Mouse (Mus musculus): ENCODE data around the gene Tnfsf11. TPM values are rescaled to one million over a fixed set of nuclear protein-coding genes. Genes with fewer than 3 reads are reported as not detected.

The Tnfsf11 gene
- total RNA-seq (2015) (0.25 TPM in 1 of 2 replicates, not detected in the other), total RNA-seq (2017) (0.26 and 0.49 TPM in 2 replicates)

GRCm38 (mm10) chr14:78307286-78308237, at the start of gene Tnfsf11:
Tnfsf11 (minus strand) TSS chr14:78308043.
- peak; percentile 12; the same call in 1 of the 2 replicates for ATAC-seq (ENCODE audit: poor library complexity, severe bottlenecking)

- 0 out of 2 replicates have a peak, but pooled peaks have one; percentile 24 for ATAC-seq (ENCODE audit: poor library complexity, severe bottlenecking)
These were observed 48.9 kb upstream of the Tnfsf11 start for GRCm38 (mm10) chr14:78356764-78357163.

- no peak for ATAC-seq (ENCODE audit: poor library complexity, severe bottlenecking)
These were observed 47.5 kb upstream of the Tnfsf11 start for GRCm38 (mm10) chr14:78355381-78355780.

GRCm38 (mm10) chr14:78352865-78353264, 45.0 kb upstream of the Tnfsf11 start:
- ATAC-seq (ENCODE audit: poor library complexity, severe bottlenecking), result peak; percentile 68

GRCm38 (mm10) chr14:78351544-78351943, 43.7 kb upstream of the Tnfsf11 start:
- ATAC-seq (ENCODE audit: poor library complexity, severe bottlenecking), result no peak

- no peak for ATAC-seq (ENCODE audit: poor library complexity, severe bottlenecking)
These were observed 39.9 kb upstream of the Tnfsf11 start for GRCm38 (mm10) chr14:78347715-78348114.

GRCm38 (mm10) chr14:78343007-78343406, 35.2 kb upstream of the Tnfsf11 start:
- no peak for ATAC-seq (ENCODE audit: poor library complexity, severe bottlenecking)

GRCm38 (mm10) chr14:78342146-78342545, 34.3 kb upstream of the Tnfsf11 start:
- ATAC-seq (ENCODE audit: poor library complexity, severe bottlenecking), result no peak

- no peak for ATAC-seq (ENCODE audit: poor library complexity, severe bottlenecking)
These were observed 25.5 kb upstream of the Tnfsf11 start for GRCm38 (mm10) chr14:78333341-78333740.

- no peak for ATAC-seq (ENCODE audit: poor library complexity, severe bottlenecking)
These were observed 23.5 kb upstream of the Tnfsf11 start for GRCm38 (mm10) chr14:78331368-78331767.

- ATAC-seq (ENCODE audit: poor library complexity, severe bottlenecking), result peak; percentile 93
These were observed 22.9 kb upstream of the Tnfsf11 start for GRCm38 (mm10) chr14:78330576-78331300.

- no peak for ATAC-seq (ENCODE audit: poor library complexity, severe bottlenecking)
These were observed 22.1 kb upstream of the Tnfsf11 start for GRCm38 (mm10) chr14:78329765-78330451.

- ATAC-seq (ENCODE audit: poor library complexity, severe bottlenecking), result no peak
These were observed 15.5 kb upstream of the Tnfsf11 start for GRCm38 (mm10) chr14:78323356-78323755.

- ATAC-seq (ENCODE audit: poor library complexity, severe bottlenecking), result no peak
These were observed 15.1 kb upstream of the Tnfsf11 start for GRCm38 (mm10) chr14:78322916-78323315.

- no peak for ATAC-seq (ENCODE audit: poor library complexity, severe bottlenecking)
These were observed 12.4 kb upstream of the Tnfsf11 start for GRCm38 (mm10) chr14:78320248-78320647.

GRCm38 (mm10) chr14:78319580-78319979, 11.7 kb upstream of the Tnfsf11 start:
- no peak for ATAC-seq (ENCODE audit: poor library complexity, severe bottlenecking)

- 0 out of 2 replicates have a peak, but pooled peaks have one; percentile 15 for ATAC-seq (ENCODE audit: poor library complexity, severe bottlenecking)
These were observed 11.2 kb upstream of the Tnfsf11 start for GRCm38 (mm10) chr14:78319000-78319399.

- no peak for ATAC-seq (ENCODE audit: poor library complexity, severe bottlenecking)
These were observed 9.8 kb upstream of the Tnfsf11 start for GRCm38 (mm10) chr14:78317623-78318022.

GRCm38 (mm10) chr14:78300914-78301313, 6.9 kb downstream of the Tnfsf11 start:
- peak; percentile 63; the same call in 1 of the 2 replicates for ATAC-seq (ENCODE audit: poor library complexity, severe bottlenecking)

GRCm38 (mm10) chr14:78292687-78293086, 15.2 kb downstream of the Tnfsf11 start:
- no peak for ATAC-seq (ENCODE audit: poor library complexity, severe bottlenecking)
